Mouse (Mus musculus) C2C12 (cell line): ENCODE results near the gene Ccpg1.

Source experiments
- CTCF ChIP-seq: IDR thresholded peaks from one replicate; pipeline ENCODE4 v1.5.1; 2011; ENCODE audit not compliant: control insufficient read depth, insufficient read depth, insufficient read length
- FOSL1 ChIP-seq: IDR thresholded peaks from one replicate; pipeline ENCODE4 v1.8.0; 2011; ENCODE audit warnings: mild to moderate bottlenecking, low read length; ENCODE audit not compliant: poor library complexity, insufficient read depth, severe bottlenecking
- MAX ChIP-seq: IDR thresholded peaks from one replicate; pipeline ENCODE4 v1.6.1; 2011; ENCODE audit warnings: mild to moderate bottlenecking, control low read depth
- MYOD1 ChIP-seq: IDR thresholded peaks from one replicate; pipeline ENCODE4 v1.6.1; 2011; ENCODE audit warnings: low read depth; ENCODE audit not compliant: control insufficient read depth, insufficient read length

GRCm38 (mm10) chr9:72972435-72972834 lies 12.8 kb upstream of the Ccpg1 start:
- TF ChIP-seq CTCF (no peak), MAX (no peak), MYOD1 (no peak), FOSL1 (no peak)
